Mouse (Mus musculus) c-Kit-positive CD71-positive TER-119-positive erythroid progenitor cells, embryonic 14.5 days (primary cell): ENCODE measurements around the gene Tdrkh.

Source experiments
- DNase-seq: peaks from one replicate; pipeline ENCODE4 v3.0.0-alpha.2; 2013; ENCODE audit warnings: low spot score

The Tdrkh gene

GRCm38 (mm10) chr3:94463926-94464578 lies 51.0 kb downstream of the Tdrkh start:
- no peak for DNase-seq

- no peak for DNase-seq
Measured at GRCm38 (mm10) chr3:94465632-94466430, 52.8 kb downstream of the Tdrkh start.

GRCm38 (mm10) chr3:94468931-94469330 lies 55.9 kb downstream of the Tdrkh start:
- no peak for DNase-seq

- no peak for DNase-seq
Measured at GRCm38 (mm10) chr3:94472447-94473114, 59.5 kb downstream of the Tdrkh start.

- no peak for DNase-seq
Measured at GRCm38 (mm10) chr3:94473115-94473505, 60.0 kb downstream of the Tdrkh start.

GRCm38 (mm10) chr3:94473567-94474232 lies 60.6 kb downstream of the Tdrkh start:
- DNase-seq, result no peak

- DNase-seq, result no peak
Measured at GRCm38 (mm10) chr3:94476301-94477035, 63.4 kb downstream of the Tdrkh start.

- DNase-seq, result no peak
Measured at GRCm38 (mm10) chr3:94477444-94477843, 64.4 kb downstream of the Tdrkh start.

- DNase-seq, result peak; percentile 47
Measured at GRCm38 (mm10) chr3:94477981-94478422, 64.9 kb downstream of the Tdrkh start, which contains the start of gene Celf3. Gene Celf3, plus strand, starts transcription at chr3:94478295.

- DNase-seq, result no peak
Measured at GRCm38 (mm10) chr3:94478591-94479169, 65.6 kb downstream of the Tdrkh start.

- DNase-seq, result no peak
Measured at GRCm38 (mm10) chr3:94479564-94479963, 66.5 kb downstream of the Tdrkh start.

- DNase-seq, result no peak
Measured at GRCm38 (mm10) chr3:94480291-94480884, 67.3 kb downstream of the Tdrkh start, which contains the start of gene Riiad1. Gene Riiad1, minus strand, starts transcription at chr3:94480341.

- no peak for DNase-seq
Measured at GRCm38 (mm10) chr3:94481429-94481828, 68.4 kb downstream of the Tdrkh start.

- no peak for DNase-seq
Measured at GRCm38 (mm10) chr3:94482764-94483385, 69.8 kb downstream of the Tdrkh start.

- no peak for DNase-seq
Measured at GRCm38 (mm10) chr3:94483790-94484439, 70.8 kb downstream of the Tdrkh start.
